Mouse (Mus musculus) embryonic fibroblast, embryonic 13.5 days (primary cell): ENCODE measurements around the gene Lce1e. TPM values are rescaled to one million over a fixed set of nuclear protein-coding genes. Genes with fewer than 3 reads are reported as not detected.

Experiments
- H3K27ac ChIP-seq: 2 replicates; pipeline ENCODE4 v1.5.1; 2012; ENCODE audit warnings: low read length, control low read depth, inconsistent platforms; ENCODE audit not compliant: insufficient read depth
- H3K4me1 ChIP-seq: 2 replicates; pipeline ENCODE4 v1.6.1; 2011; ENCODE audit warnings: low read length; ENCODE audit not compliant: control insufficient read depth, insufficient read depth
- H3K4me3 ChIP-seq: 2 replicates; pipeline ENCODE4 v1.5.1; 2011; ENCODE audit warnings: mild to moderate bottlenecking, control low read depth, low read length; ENCODE audit not compliant: insufficient read depth
- CTCF ChIP-seq: IDR thresholded peaks from 2 replicates; pipeline ENCODE4 v1.5.1; 2011; ENCODE audit warnings: mild to moderate bottlenecking, control low read depth, low read length, moderate library complexity, borderline replicate concordance; ENCODE audit not compliant: insufficient read depth
- POLR2A ChIP-seq: IDR thresholded peaks from 2 replicates; pipeline ENCODE4 v1.6.1; 2011; ENCODE audit warnings: low read depth, mild to moderate bottlenecking, control low read depth, low read length, moderate library complexity
- polyA plus RNA-seq: library from polyadenylated mRNA; stranded (reverse); fragments of >200 nt; gene quantifications from 2 replicates; pipeline ENCODE4 v1.2.4, GENCODE M21; 2011; ENCODE audit warnings: low read depth; ENCODE audit not compliant: missing spikeins, insufficient read length

Lce1e gene
- polyA plus RNA-seq, 1 experiment: not detected

DNA sequence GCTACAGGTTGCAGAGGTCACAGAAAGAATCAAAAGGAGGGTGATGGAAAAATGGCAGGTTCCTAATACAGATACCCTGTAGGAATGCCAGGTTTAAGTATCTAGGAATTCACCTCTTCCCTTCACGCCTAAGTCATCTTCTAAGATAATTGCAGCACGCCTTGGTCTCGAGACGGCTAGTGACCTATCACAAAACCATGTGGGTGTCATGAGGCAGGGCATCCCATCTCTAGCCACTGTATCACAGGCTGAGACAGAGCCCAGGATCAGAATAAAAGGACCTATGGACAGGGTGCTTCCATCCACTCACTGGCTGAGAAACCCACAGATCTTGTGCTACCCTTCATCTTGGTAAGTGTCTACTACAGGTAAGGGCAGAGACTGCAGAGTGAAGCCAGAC is 29.9 kb downstream of the Lce1e start, which contains the start of gene Lce1c:
Lce1c (plus strand) TSS at position 301 of the 400 bp plus-strand sequence.
- Histone ChIP-seq H3K27ac (no peak within 1 kb of the TSS), H3K4me3 (no peak within 1 kb of the TSS), H3K4me1 (no peaks in the 10 kb centered on the region)
- TF ChIP-seq POLR2A (no peak), CTCF (no peak)

DNA sequence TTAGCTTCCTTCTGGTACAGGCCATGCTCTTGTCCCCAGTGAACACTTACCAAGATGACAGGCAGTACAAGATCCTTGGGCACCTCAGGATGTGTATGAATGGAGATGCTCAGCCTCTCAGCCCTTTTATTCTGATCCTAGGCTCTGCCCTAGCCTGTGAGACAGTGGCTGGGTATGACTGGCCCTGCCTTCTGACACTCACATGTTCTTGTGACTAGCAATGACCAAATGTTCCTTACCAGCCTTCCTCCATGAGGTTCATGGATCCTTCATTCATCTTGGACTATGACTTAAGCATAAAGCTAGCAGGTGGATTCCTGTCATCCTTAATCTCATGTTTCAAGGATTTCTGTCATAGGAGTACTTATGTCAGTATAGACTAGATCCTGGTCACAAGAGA is 38.7 kb downstream of the Lce1e start, which contains the start of gene Lce1a2:
Lce1a2 (minus strand) TSS at position 101 of the 400 bp plus-strand sequence.
- H3K4me3 ChIP-seq: no peak within 1 kb of the TSS
- no peak for TF ChIP-seq POLR2A
- no peak for TF ChIP-seq CTCF
- H3K27ac ChIP-seq: no peak within 1 kb of the TSS
- H3K4me1 ChIP-seq: no peaks in the 10 kb centered on the region

Other genes with a start within 250 kb of the Lce1e start
- 1.7 TPM in 1 of 2 replicates, not detected in the other for gene Sprr1a, start 223.2 kb downstream of the Lce1e start, polyA plus RNA-seq
- not detected in 2 replicates for gene Sprr4, start 208.6 kb downstream of the Lce1e start, polyA plus RNA-seq
- gene 2310046K23Rik, start 174.6 kb downstream of the Lce1e start, polyA plus RNA-seq: not detected in 2 replicates
- 0.25 TPM in 1 of 2 replicates, not detected in the other for gene Ivl, start 135.3 kb downstream of the Lce1e start, polyA plus RNA-seq
- gene Smcp, start 120.1 kb downstream of the Lce1e start, polyA plus RNA-seq: not detected in 2 replicates
- not detected in 2 replicates for gene 2210017I01Rik, start 101.6 kb downstream of the Lce1e start, polyA plus RNA-seq
- not detected in 2 replicates for gene Lce6a, start 87.4 kb downstream of the Lce1e start, polyA plus RNA-seq
- gene Lce1a1, start 60.8 kb downstream of the Lce1e start, polyA plus RNA-seq: not detected in 2 replicates
- not detected in 2 replicates for gene Lce1b, start 52.1 kb downstream of the Lce1e start, polyA plus RNA-seq
- gene Lce1a2, start 38.8 kb downstream of the Lce1e start, polyA plus RNA-seq: not detected in 2 replicates
- gene Lce1c, start 29.8 kb downstream of the Lce1e start, polyA plus RNA-seq: not detected in 2 replicates
- gene Lce1d, start 21.9 kb downstream of the Lce1e start, polyA plus RNA-seq: not detected in 2 replicates
- not detected in 2 replicates for gene Lce1f, start 11.3 kb upstream of the Lce1e start, polyA plus RNA-seq
- not detected in 2 replicates for gene Gm38119, start 30.0 kb upstream of the Lce1e start, polyA plus RNA-seq
- gene Lce1g, start 43.3 kb upstream of the Lce1e start, polyA plus RNA-seq: not detected in 2 replicates
- not detected in 2 replicates for gene Lce1h, start 56.0 kb upstream of the Lce1e start, polyA plus RNA-seq
- gene Lce1i, start 69.8 kb upstream of the Lce1e start, polyA plus RNA-seq: not detected in 2 replicates
- not detected in 2 replicates for gene Lce1j, start 81.4 kb upstream of the Lce1e start, polyA plus RNA-seq
- not detected in 2 replicates for gene Lce1k, start 98.8 kb upstream of the Lce1e start, polyA plus RNA-seq
- not detected in 2 replicates for gene Kprp, start 118.2 kb upstream of the Lce1e start, polyA plus RNA-seq
- gene Lce1l, start 142.2 kb upstream of the Lce1e start, polyA plus RNA-seq: not detected in 2 replicates
- gene 2310050C09Rik, start 161.1 kb upstream of the Lce1e start, polyA plus RNA-seq: not detected in 2 replicates
- not detected in 2 replicates for gene Lce3a, start 217.2 kb upstream of the Lce1e start, polyA plus RNA-seq
- not detected in 2 replicates for gene Lce3b, start 223.9 kb upstream of the Lce1e start, polyA plus RNA-seq
- not detected in 2 replicates for gene Lce3c, start 235.4 kb upstream of the Lce1e start, polyA plus RNA-seq
- not detected in 2 replicates for gene Lce3d, start 248.3 kb upstream of the Lce1e start, polyA plus RNA-seq